Mouse (Mus musculus) liver, embryonic 18 days (tissue): ENCODE results near the gene Ank3. TPM values are rescaled to one million over a fixed set of nuclear protein-coding genes. Genes with fewer than 3 reads are reported as not detected.

Experiments
- polyA plus RNA-seq: library from polyadenylated mRNA; depleted of rRNA; stranded (reverse); fragments of >200 nt; gene quantifications from 2 replicates; pipeline ENCODE4 v1.2.3, GENCODE M21; 2012; rRNA removed

The Ank3 gene
- polyA plus RNA-seq = 4.4 and 4.9 TPM in 2 replicates

GRCm38 (mm10) chr10:69398763-69399590 is at the start of gene Ank3:
Gene Ank3 (plus strand): TSS chr10:69398773.

DNA sequence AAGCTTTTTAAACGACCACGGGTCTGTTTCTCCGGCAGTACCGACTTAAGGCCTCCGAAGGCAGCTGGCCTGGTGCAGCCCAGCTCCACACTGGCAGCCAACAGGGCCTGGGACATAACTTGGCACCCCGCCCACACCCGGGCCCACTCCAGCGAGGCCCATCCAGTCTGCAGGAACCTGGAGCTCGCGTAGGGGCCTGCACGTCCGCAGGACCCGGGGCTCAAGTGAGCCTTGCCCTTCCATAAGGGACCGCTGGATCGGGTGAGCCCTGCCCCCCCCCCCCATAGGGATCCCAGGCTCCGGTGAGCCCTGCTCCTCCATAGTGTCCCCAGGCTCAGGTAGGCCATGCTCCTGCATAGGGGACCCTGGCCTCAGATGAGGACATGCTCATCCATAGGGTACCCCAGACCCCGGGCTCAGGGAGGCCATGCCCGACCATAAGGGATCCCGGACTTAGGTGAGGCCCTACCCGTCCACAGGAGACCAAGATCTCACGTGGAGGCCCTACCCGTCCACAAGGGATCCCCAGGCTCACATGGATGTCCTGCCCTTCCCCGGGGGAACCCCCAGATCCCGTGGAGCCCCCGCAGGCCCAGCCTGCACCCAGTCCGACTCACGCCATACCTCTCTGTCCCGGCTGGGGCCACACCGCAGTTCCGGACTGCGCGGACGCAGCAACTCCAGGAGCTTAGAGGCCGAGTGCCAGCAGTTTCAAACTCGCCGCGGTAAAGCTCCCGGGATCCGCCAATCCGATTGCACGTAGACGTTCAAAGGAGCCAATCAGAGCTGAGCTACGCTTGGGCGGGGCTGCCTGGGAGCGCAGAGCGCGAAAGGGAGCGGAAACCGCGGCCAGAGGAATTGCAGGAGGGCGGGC is 46.1 kb upstream of the Ank3 start, which contains the start of gene Cdk1:
Cdk1 (minus strand) TSS at position 727 of the 874 bp plus-strand sequence.

Other genes with a start within 250 kb of the Ank3 start
- 12.5 and 12.6 TPM in 2 replicates for gene Rhobtb1, start 247.3 kb upstream of the Ank3 start, polyA plus RNA-seq
- 2.0 TPM in 2 replicates for gene A930033H14Rik, start 185.7 kb upstream of the Ank3 start, polyA plus RNA-seq
- gene Cdk1, start 45.8 kb upstream of the Ank3 start, polyA plus RNA-seq = 150 and 152 TPM in 2 replicates